Mouse (Mus musculus) heart, postnatal 0 days (tissue): ENCODE measurements around the gene Nim1k. TPM values are rescaled to one million over a fixed set of nuclear protein-coding genes. Genes with fewer than 3 reads are reported as not detected.

Experiments used
- ATAC-seq: fragments of 200-750 bp; cut with Nextera tagmentation; 2 replicates; pipeline ENCODE4 v1.8.0; 2017; ENCODE audit warnings: low read depth, moderate number of reproducible peaks, moderate library complexity; ENCODE audit not compliant: insufficient read depth
- DNase-seq: peaks from one replicate; pipeline ENCODE4 v3.0.0-alpha.2; 2016; ENCODE audit warnings: low spot score
- H3K27ac ChIP-seq: fragments of 300-500 bp; sonication (generic); 2 replicates; pipeline ENCODE4 v1.5.1; 2014; ENCODE audit warnings: low read depth, mild to moderate bottlenecking
- H3K27me3 ChIP-seq: fragments of 300-500 bp; sonication (generic); 2 replicates; pipeline ENCODE4 v1.6.1; 2014; ENCODE audit warnings: low read length, mixed read lengths; ENCODE audit not compliant: control insufficient read depth, insufficient read depth
- H3K36me3 ChIP-seq: fragments of 300-500 bp; sonication (generic); replicated peaks from 2 replicates; pipeline ENCODE4 v1.6.1; 2014; ENCODE audit warnings: low read length, mixed read lengths; ENCODE audit not compliant: control insufficient read depth, insufficient read depth
- H3K4me1 ChIP-seq: fragments of 300-500 bp; sonication (generic); 2 replicates; pipeline ENCODE4 v1.6.1; 2014; ENCODE audit warnings: antibody characterized with exemption; ENCODE audit not compliant: control insufficient read depth, insufficient read depth
- H3K4me2 ChIP-seq: fragments of 300-500 bp; sonication (generic); 2 replicates; pipeline ENCODE4 v1.6.1; 2014; ENCODE audit warnings: low read depth, mild to moderate bottlenecking, low read length, moderate library complexity
- H3K4me3 ChIP-seq: fragments of 300-500 bp; sonication (generic); 2 replicates; pipeline ENCODE4 v1.5.1; 2014; ENCODE audit warnings: low read depth, low read length
- H3K9ac ChIP-seq: fragments of 300-500 bp; sonication (generic); replicated peaks from 2 replicates; pipeline ENCODE4 v1.6.1; 2014; ENCODE audit warnings: low read depth, low read length, mixed read lengths
- H3K9me3 ChIP-seq: fragments of 300-500 bp; sonication (generic); replicated peaks from 2 replicates; pipeline ENCODE4 v1.6.1; 2016; ENCODE audit warnings: low read length; ENCODE audit not compliant: control insufficient read depth
- CTCF ChIP-seq: IDR thresholded peaks from 2 replicates; pipeline ENCODE4 v1.5.1; 2016; ENCODE audit warnings: antibody characterized with exemption, control low read depth, low read depth
- EP300 ChIP-seq: IDR thresholded peaks from 2 replicates; pipeline ENCODE4 v1.6.1; 2016; ENCODE audit warnings: antibody characterized with exemption, low read depth
- WGBS: fragments of 180-500 bp; shearing (Covaris S2); extraction: QIAGEN DNeasy Blood & Tissue Kit; methylation state at CpG from one replicate; pipeline ENCODE4 v1.1.7; 2014; 5-methylcytosine and 5-hydroxymethylcytosine counted together
- polyA plus RNA-seq: library from polyadenylated mRNA; unstranded; fragments of >200 nt; fragmentation: Nextera tagmentation; extraction: Ambion mirVana; gene quantifications from 2 replicates; pipeline ENCODE4 v1.2.1, GENCODE M21; 2015
- total RNA-seq: library from RNA; depleted of rRNA; stranded (reverse); fragments of >200 nt; gene quantifications from 2 replicates; pipeline ENCODE4 v1.2.3, GENCODE M21; 2014; ENCODE audit warnings: low replicate concordance

Nim1k gene
- total and polyA plus RNA-seq, 2 experiments from 2014 or later: 0.67 to 1.5 TPM

DNA sequence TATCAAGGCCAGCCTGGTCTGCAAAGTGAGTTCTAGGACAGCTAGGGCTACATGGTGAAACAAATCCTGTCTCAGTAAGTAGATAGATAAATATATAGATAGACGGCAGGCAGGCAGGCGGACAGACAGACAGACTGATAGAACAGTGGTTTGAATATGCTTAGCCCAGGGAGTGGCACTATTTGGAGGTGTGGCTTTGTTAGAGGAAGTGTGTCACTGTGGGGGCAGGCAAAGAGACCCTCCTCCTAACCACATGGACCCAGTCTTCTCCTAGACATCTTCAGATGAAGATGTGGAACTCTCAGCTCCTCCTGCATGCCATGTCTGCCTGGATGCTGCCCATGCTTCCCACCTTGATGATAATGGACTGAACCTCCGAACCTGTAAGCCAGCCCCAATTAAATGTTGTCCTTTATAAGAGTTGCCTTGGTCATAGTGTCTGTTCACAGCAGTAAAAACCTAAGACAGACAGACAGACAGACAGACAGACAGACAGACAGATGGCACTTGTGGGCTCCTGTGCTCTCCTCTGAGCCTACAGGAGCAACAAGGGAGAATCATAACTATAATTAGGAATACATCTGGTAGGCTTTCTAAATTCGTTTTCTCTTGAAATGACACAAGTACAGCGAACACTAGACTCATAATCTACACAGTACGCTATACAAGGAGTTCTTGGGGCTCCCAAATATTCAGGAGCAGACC lies 12.8 kb downstream of the Nim1k start:
- WGBS: 71% methylated on average over 6 of the region's 6 CpGs

DNA sequence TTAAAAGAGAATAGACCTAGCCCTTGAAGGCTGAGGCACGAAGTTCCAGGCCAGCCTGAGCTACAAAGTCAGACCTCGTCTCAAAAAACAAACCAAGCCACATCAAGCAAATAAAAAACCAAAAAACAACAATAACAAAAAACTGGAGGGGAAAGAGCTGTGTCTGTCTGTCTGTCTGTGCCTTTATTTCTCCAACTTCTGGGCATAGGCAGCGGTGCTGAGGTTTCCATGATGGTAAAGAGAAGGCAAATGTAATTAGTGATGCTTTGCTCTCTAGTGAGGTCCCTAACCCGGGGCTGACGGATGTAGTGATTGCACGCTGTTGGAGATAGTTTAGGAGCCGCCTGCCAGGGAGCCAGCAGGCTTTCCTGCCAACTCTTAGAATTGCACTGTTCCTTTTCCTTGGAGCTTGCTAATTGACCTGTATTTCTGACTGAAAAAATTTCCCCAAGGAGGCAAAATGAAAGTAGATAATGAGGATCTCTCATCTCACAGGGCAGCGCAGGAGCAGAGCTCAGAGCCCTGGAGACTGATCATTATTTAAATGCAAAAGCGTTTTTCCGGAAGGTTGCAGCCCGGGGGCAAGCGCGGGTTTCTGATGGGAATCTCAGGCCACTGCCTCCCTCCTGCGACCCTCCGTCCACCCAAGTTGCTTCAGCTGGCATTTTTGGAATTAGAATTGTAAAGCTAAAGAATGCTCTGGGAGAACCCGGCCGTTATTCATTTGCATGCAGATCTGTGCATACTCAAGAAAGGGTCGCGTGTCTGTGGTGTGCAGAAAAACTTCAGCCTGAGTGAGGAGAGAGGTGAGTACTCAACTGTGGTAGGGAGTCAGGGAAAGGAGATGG lies 14.1 kb downstream of the Nim1k start:
- H3K4me2 ChIP-seq: peak overlapping the region; percentile 66
- no peak for TF ChIP-seq EP300
- no peak for TF ChIP-seq CTCF
- H3K27me3 ChIP-seq: no peaks in the 10 kb centered on the region
- WGBS: 8% methylated on average over 19 of the region's 19 CpGs
- no peaks in the 10 kb centered on the region for H3K4me1 ChIP-seq
- H3K36me3 ChIP-seq: no peaks in the 10 kb centered on the region
- H3K9me3 ChIP-seq: no peaks in the 10 kb centered on the region
- H3K4me3 ChIP-seq: peak overlapping the region; percentile 41
- DNase-seq (no peak), ATAC-seq (no peak)
- no peak overlapping the region for H3K27ac ChIP-seq
- peak overlapping the region; percentile 31 for H3K9ac ChIP-seq

More for the DNA sequence above, 12.8 kb downstream of the Nim1k start:
- no peak overlapping the region for H3K4me2 ChIP-seq
- no peaks in the 10 kb centered on the region for H3K9me3 ChIP-seq
- no peak overlapping the region for H3K9ac ChIP-seq
- H3K27ac ChIP-seq: no peak overlapping the region
- TF ChIP-seq EP300 (no peak), CTCF (no peak)
- no peaks in the 10 kb centered on the region for H3K27me3 ChIP-seq
- H3K4me1 ChIP-seq: no peaks in the 10 kb centered on the region
- DNase-seq: no peak
- no peaks in the 10 kb centered on the region for H3K36me3 ChIP-seq
- no peak for ATAC-seq
- no peak overlapping the region for H3K4me3 ChIP-seq

DNA sequence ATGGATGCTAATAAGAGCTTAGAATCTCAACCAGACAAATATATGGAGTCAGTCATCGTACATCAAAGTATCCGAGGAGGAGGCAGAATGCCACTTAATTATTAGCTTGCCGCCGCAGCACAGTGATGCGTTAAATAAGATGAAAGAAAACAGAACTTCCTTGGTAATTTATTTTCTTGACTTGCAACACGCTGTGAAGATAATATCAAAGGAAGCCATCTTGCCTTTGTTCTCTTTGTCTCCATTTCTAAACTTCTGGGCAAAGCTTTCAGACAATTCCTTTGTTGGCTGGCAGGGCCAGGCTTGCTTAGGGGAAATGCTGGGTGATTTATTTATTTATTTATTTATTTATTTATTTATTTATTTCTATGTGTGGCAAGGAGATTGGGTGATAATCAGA lies 24.2 kb downstream of the Nim1k start:
- DNase-seq (no peak), ATAC-seq (no peak)
- no peak for TF ChIP-seq CTCF
- no peak for TF ChIP-seq EP300
- H3K4me1 ChIP-seq: no peaks in the 10 kb centered on the region
- H3K9ac ChIP-seq: no peak overlapping the region
- no peak overlapping the region for H3K4me2 ChIP-seq
- H3K36me3 ChIP-seq: no peaks in the 10 kb centered on the region
- H3K9me3 ChIP-seq: no peaks in the 10 kb centered on the region
- no peaks in the 10 kb centered on the region for H3K27me3 ChIP-seq
- H3K27ac ChIP-seq: no peak overlapping the region
- H3K4me3 ChIP-seq: no peak overlapping the region
- 79% methylated on average over 6 of the region's 6 CpGs for WGBS

DNA sequence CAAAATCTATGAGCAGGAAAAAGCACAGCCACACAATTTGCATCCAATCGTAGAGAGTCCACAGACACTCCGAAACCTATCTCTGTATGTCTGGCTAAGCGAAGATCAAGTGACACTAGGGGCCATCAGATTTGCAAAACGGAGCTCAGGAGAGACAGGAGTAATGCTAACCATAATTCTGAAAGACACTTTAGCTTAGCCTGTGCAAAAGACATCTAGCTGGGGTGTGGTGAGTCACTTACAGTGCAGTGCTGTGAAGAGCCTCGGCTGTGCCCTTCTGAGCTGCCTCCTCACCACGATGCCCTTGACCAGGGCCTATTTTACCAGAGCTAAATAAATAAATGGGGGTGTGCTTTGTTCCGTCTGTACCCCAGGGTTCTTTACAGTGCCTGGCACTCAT lies 26.3 kb downstream of the Nim1k start:
- Histone ChIP-seq H3K4me3 (no peak overlapping the region), H3K36me3 (no peaks in the 10 kb centered on the region), H3K4me1 (no peaks in the 10 kb centered on the region), H3K9ac (no peak overlapping the region), H3K9me3 (no peaks in the 10 kb centered on the region), H3K27ac (no peak overlapping the region), H3K27me3 (no peaks in the 10 kb centered on the region), H3K4me2 (no peak overlapping the region)
- ATAC-seq: no peak
- 82% methylated on average over 7 of the region's 7 CpGs for WGBS
- no peak for DNase-seq
- no peak for TF ChIP-seq CTCF
- no peak for TF ChIP-seq EP300

DNA sequence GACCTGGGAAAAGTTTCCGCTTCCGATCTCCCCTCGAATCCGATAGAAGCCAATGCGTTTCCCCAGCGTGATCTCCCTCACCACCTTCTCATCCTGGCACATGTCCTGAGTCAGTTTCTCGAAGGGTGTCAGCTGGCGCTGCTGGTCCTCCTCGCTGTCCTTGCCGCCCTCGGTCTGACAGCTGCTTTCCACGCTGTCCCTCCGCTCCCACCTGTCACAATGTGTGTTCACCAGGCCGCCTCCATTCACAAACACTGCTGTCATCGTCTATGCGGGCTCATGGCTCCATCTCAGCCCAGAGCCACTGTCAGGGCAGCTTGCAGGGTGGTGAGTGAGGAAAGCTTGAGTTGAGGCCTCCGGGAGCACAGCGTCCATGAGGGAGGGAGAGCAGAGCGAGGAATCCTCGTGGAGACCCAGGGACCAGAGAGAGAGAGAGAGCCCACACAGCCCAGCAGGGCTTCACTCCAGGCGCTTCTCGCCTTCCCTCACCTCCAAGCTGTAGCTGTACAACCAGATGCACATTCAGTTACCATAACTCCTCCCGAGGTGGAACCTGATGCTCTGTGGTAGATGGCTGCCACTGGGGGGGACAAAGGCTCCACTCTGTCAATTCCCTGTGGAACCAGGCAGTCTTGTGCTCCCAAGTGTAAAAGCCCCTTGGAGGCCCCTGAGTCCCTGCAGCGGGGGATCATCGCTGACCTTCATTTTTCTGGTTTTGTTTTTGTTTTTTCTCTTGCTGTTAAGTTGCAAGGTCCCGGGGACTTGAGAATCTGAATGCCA lies 27.9 kb downstream of the Nim1k start:
- TF ChIP-seq CTCF (no peak), EP300 (no peak)
- no peaks in the 10 kb centered on the region for H3K4me1 ChIP-seq
- no peaks in the 10 kb centered on the region for H3K9me3 ChIP-seq
- no peak overlapping the region for H3K27ac ChIP-seq
- no peak for DNase-seq
- H3K4me2 ChIP-seq: no peak overlapping the region
- no peak overlapping the region for H3K9ac ChIP-seq
- no peak overlapping the region for H3K4me3 ChIP-seq
- H3K27me3 ChIP-seq: no peaks in the 10 kb centered on the region
- ATAC-seq: no peak
- WGBS: 57% methylated on average over 26 of the region's 26 CpGs
- no peaks in the 10 kb centered on the region for H3K36me3 ChIP-seq
